Mouse (Mus musculus): ENCODE measurements around the gene Adamts18.

GRCm38 (mm10) chr8:113783711-113784110, 64.8 kb downstream of the Adamts18 start:
- TF ChIP-seq USF1 (IDR thresholded peaks at IDR 0.05; ENCODE audit: low read depth) (no peak), CTCF (IDR thresholded peaks at IDR 0.05; ENCODE audit: control insufficient read depth, insufficient read depth, insufficient read length) (no peak)
